Mouse (Mus musculus): Measurements from ENCODE around the gene Bsdc1. TPM values are rescaled to one million over a fixed set of nuclear protein-coding genes. Genes with fewer than 3 reads are reported as not detected.
"Not testable (repeated sequence)": the region's sequence is repeated elsewhere in the genome, so short reads cannot be mapped to it uniquely, and the experiment has no call there.

Bsdc1 gene
- polyA plus RNA-seq, 1 experiment, result not detected

DNA sequence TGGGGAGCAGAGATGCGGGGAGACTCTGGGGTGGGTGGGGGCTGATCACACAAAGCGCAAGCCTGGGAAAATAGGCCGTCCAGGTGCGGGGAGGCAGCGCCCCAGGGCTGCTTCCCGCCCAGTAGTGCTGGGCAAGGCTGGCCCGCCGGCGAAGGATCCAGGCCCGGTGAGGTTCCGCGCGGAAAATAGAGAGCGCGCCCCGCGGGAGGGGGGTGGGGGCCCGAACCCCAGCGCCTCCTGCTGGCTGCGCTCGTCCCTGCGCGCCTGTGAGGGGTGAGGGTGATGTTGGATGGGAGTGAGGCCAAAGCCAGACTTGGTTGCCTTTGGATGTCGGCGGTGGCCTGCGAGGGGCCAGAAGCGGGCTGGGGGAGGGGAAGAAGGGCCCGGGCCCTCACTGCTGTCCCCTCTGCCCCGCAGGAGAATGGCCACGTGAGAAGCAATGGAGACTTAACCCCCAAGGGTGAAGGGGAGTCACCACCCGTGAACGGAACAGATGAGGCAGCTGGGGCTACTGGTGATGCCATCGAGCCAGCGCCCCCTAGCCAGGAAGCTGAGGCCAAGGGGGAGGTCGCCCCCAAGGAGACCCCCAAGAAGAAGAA, 53.0 kb downstream of the Bsdc1 start:
- WGBS, result under 1% methylated on average over 35 of the region's 35 CpGs
- H3K27ac ChIP-seq (ENCODE audit: insufficient read depth, low read depth, low read length), result peak overlapping the region; percentile 27; the same call in 1 of the 2 replicates
- TF ChIP-seq POLR2A (IDR thresholded peaks at IDR 0.05; ENCODE audit: insufficient read depth, low read depth, low read length) (no peak), CTCF (IDR thresholded peaks at IDR 0.05; ENCODE audit: insufficient read depth, low read depth, low read length) (peak; percentile 89)
- peaks cover 14% of the 10 kb centered on the region for H3K4me1 ChIP-seq (ENCODE audit: control insufficient read depth, insufficient read depth, low read length)
- H3K4me3 ChIP-seq (ENCODE audit: insufficient read depth, low read depth, low read length), result peak overlapping the region; percentile 89

DNA sequence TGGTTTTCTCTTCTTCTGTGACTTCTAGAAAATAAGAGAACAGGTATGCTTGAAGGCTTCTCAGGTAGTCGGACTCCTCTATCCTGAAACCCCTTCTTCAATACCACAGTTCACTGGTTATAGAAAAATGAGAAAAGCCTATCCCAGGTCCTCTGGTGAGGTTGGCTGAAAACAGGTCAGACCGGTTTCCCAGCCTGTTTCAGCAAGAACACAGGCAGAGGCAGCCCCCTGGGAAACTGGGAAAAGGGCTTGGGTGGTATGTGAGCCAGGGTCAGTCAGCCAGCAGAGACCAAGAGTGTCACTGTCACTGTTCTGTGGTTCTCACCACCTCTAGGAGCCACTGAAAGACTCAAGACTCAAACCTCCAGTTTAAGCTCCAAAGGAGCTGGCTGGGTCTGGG, 55.5 kb downstream of the Bsdc1 start:
- TF ChIP-seq POLR2A (IDR thresholded peaks at IDR 0.05; ENCODE audit: insufficient read depth, low read depth, low read length) (no peak), CTCF (IDR thresholded peaks at IDR 0.05; ENCODE audit: insufficient read depth, low read depth, low read length) (no peak)
- Histone ChIP-seq H3K4me3 (ENCODE audit: insufficient read depth, low read depth, low read length) (no peak overlapping the region), H3K27ac (ENCODE audit: insufficient read depth, low read depth, low read length) (no peak overlapping the region), H3K4me1 (ENCODE audit: control insufficient read depth, insufficient read depth, low read length) (peaks cover 14% of the 10 kb centered on the region)
- WGBS, result 54% methylated on average over 2 of the region's 2 CpGs

DNA sequence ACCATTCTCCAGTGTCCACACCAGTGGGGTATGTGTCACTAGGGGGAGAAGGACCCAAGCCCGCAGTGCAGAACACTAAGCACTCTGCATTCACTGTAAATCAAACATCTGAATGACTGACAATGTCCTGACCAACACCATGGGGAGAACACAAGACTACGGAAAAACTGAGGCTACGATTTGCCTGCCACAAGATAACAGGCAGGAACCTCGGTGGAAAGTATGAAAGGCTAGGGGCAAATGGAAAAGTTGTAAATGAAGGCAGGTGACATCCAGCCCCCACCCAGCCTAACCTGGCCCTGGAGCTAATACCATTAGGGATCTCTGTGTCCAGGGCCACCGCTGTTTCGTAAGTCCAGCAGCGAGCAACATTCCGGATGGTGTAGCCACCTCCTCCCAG, 57.1 kb downstream of the Bsdc1 start:
- Histone ChIP-seq H3K4me3 (ENCODE audit: insufficient read depth, low read depth, low read length) (no peak overlapping the region), H3K27ac (ENCODE audit: insufficient read depth, low read depth, low read length) (no peak overlapping the region), H3K4me1 (ENCODE audit: control insufficient read depth, insufficient read depth, low read length) (peaks cover 9% of the 10 kb centered on the region)
- TF ChIP-seq POLR2A (IDR thresholded peaks at IDR 0.05; ENCODE audit: insufficient read depth, low read depth, low read length) (no peak), CTCF (IDR thresholded peaks at IDR 0.05; ENCODE audit: insufficient read depth, low read depth, low read length) (no peak)
- 90% methylated on average over 8 of the region's 8 CpGs for WGBS

DNA sequence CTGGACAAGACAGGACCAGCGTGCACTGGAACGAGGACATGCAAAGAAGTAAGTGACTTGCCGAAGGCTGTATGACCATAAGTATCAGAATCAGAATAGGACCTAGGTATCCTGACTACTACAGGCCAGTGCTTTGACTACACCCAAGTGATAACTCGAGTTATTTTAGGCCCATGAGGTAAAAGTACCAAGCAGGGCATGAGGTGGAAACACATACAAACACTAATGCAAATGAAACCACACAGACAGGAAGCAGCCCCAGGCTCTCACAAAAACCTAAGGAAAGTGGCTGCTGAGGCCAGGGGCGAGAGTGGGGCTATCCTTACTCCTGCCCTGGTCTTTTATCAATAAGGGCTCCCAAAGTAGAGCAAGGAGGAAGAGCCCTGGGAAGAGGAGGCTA, 64.0 kb downstream of the Bsdc1 start:
- no peak for TF ChIP-seq CTCF (IDR thresholded peaks at IDR 0.05; ENCODE audit: insufficient read depth, low read depth, low read length)
- no peak for TF ChIP-seq POLR2A (IDR thresholded peaks at IDR 0.05; ENCODE audit: insufficient read depth, low read depth, low read length)
- H3K4me1 ChIP-seq (ENCODE audit: control insufficient read depth, insufficient read depth, low read length), result no peaks in the 10 kb centered on the region
- no peak overlapping the region for H3K27ac ChIP-seq (ENCODE audit: insufficient read depth, low read depth, low read length)
- no peak overlapping the region for H3K4me3 ChIP-seq (ENCODE audit: insufficient read depth, low read depth, low read length)
- WGBS, result 90% methylated on average over 5 of the region's 5 CpGs

DNA sequence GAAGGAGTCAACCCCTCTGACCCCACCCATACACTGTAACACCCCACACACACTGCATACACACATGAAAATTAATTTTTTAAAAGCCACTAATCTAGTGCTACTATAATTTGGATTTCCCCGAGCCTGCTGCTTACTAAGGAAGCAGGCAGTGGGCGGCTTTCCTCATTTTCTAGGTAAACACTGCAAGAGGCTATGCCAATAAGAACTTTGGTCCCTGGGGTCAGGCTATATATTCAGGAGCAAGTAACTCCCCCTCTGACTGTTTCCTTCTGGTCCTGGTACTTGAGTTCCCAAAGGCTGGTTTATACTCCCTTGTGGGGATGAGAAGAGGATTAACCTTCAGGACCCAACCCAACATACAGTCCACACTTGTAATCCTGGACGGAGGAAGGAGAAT, 64.5 kb downstream of the Bsdc1 start:
- Histone ChIP-seq H3K4me3 (ENCODE audit: insufficient read depth, low read depth, low read length) (no peak overlapping the region), H3K4me1 (ENCODE audit: control insufficient read depth, insufficient read depth, low read length) (no peaks in the 10 kb centered on the region), H3K27ac (ENCODE audit: insufficient read depth, low read depth, low read length) (no peak overlapping the region)
- TF ChIP-seq CTCF (IDR thresholded peaks at IDR 0.05; ENCODE audit: insufficient read depth, low read depth, low read length), result no peak
- no peak for TF ChIP-seq POLR2A (IDR thresholded peaks at IDR 0.05; ENCODE audit: insufficient read depth, low read depth, low read length)
- 69% methylated on average over 3 of the region's 3 CpGs for WGBS

DNA sequence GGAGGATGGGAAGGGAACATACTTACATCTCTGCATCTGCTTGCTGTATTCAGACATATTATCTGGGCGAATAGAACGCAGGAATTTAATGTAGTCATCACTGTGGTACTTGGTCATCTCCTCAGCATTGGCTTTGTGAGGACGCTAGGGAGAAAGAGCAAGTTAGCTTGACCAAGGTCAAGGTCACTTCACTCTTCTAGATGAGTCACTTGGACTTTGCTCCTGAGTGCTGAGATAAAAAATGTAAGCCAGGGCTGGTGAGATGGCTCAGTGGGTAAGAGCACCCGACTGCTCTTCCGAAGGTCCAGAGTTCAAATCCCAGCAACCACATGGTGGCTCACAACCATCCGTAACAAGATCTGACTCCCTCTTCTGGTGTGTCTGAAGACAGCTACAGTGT, 67.5 kb downstream of the Bsdc1 start:
- not testable (repeated sequence) for H3K4me1 ChIP-seq (ENCODE audit: control insufficient read depth, insufficient read depth, low read length); H3K27ac ChIP-seq (ENCODE audit: insufficient read depth, low read depth, low read length); H3K4me3 ChIP-seq (ENCODE audit: insufficient read depth, low read depth, low read length)
- 93% methylated on average over 6 of the region's 6 CpGs for WGBS

Other genes with a start within 250 kb of the Bsdc1 start
- not detected in 2 replicates for gene C77080, start 200.2 kb upstream of the Bsdc1 start, polyA plus RNA-seq (2012; ENCODE audit: insufficient read depth, insufficient read length, low replicate concordance, missing spikeins)
- not detected in 2 replicates for gene Sync, start 174.0 kb upstream of the Bsdc1 start, polyA plus RNA-seq (2012; ENCODE audit: insufficient read depth, insufficient read length, low replicate concordance, missing spikeins)
- gene Rbbp4, start 126.2 kb upstream of the Bsdc1 start, polyA plus RNA-seq (2012; ENCODE audit: insufficient read depth, insufficient read length, low replicate concordance, missing spikeins), result not detected in 2 replicates
- not detected in 2 replicates for gene Zbtb8os, start 125.9 kb upstream of the Bsdc1 start, polyA plus RNA-seq (2012; ENCODE audit: insufficient read depth, insufficient read length, low replicate concordance, missing spikeins)
- gene Zbtb8a, start 83.5 kb upstream of the Bsdc1 start, polyA plus RNA-seq (2012; ENCODE audit: insufficient read depth, insufficient read length, low replicate concordance, missing spikeins), result not detected in 2 replicates
- gene Zbtb8b, start 20.7 kb upstream of the Bsdc1 start, polyA plus RNA-seq (2012; ENCODE audit: insufficient read depth, insufficient read length, low replicate concordance, missing spikeins), result not detected in 2 replicates
- not detected in 2 replicates for gene Tssk3, start 29.4 kb downstream of the Bsdc1 start, polyA plus RNA-seq (2012; ENCODE audit: insufficient read depth, insufficient read length, low replicate concordance, missing spikeins)
- not detected in 2 replicates for gene Fam229a, start 29.6 kb downstream of the Bsdc1 start, polyA plus RNA-seq (2012; ENCODE audit: insufficient read depth, insufficient read length, low replicate concordance, missing spikeins)
- gene Marcksl1, start 52.0 kb downstream of the Bsdc1 start, polyA plus RNA-seq (2012; ENCODE audit: insufficient read depth, insufficient read length, low replicate concordance, missing spikeins), result 192 TPM in 1 of 2 replicates, not detected in the other
- not detected in 2 replicates for gene Hdac1, start 81.1 kb downstream of the Bsdc1 start, polyA plus RNA-seq (2012; ENCODE audit: insufficient read depth, insufficient read length, low replicate concordance, missing spikeins)
- gene Lck, start 112.1 kb downstream of the Bsdc1 start, polyA plus RNA-seq (2012; ENCODE audit: insufficient read depth, insufficient read length, low replicate concordance, missing spikeins), result 579 and 1,574 TPM in 2 replicates
- not detected in 2 replicates for gene Fam167b, start 117.0 kb downstream of the Bsdc1 start, polyA plus RNA-seq (2012; ENCODE audit: insufficient read depth, insufficient read length, low replicate concordance, missing spikeins)
- not detected in 2 replicates for gene Eif3i, start 139.1 kb downstream of the Bsdc1 start, polyA plus RNA-seq (2012; ENCODE audit: insufficient read depth, insufficient read length, low replicate concordance, missing spikeins)
- 500 TPM in 1 of 2 replicates, not detected in the other for gene Tmem234, start 139.1 kb downstream of the Bsdc1 start, polyA plus RNA-seq (2012; ENCODE audit: insufficient read depth, insufficient read length, low replicate concordance, missing spikeins)
- not detected in 2 replicates for gene Dcdc2b, start 152.7 kb downstream of the Bsdc1 start, polyA plus RNA-seq (2012; ENCODE audit: insufficient read depth, insufficient read length, low replicate concordance, missing spikeins)
- not detected in 2 replicates for gene Iqcc, start 157.5 kb downstream of the Bsdc1 start, polyA plus RNA-seq (2012; ENCODE audit: insufficient read depth, insufficient read length, low replicate concordance, missing spikeins)
- gene Ccdc28b, start 162.4 kb downstream of the Bsdc1 start, polyA plus RNA-seq (2012; ENCODE audit: insufficient read depth, insufficient read length, low replicate concordance, missing spikeins), result not detected in 2 replicates
- not detected in 2 replicates for gene Txlna, start 179.5 kb downstream of the Bsdc1 start, polyA plus RNA-seq (2012; ENCODE audit: insufficient read depth, insufficient read length, low replicate concordance, missing spikeins)
- gene Kpna6, start 211.2 kb downstream of the Bsdc1 start, polyA plus RNA-seq (2012; ENCODE audit: insufficient read depth, insufficient read length, low replicate concordance, missing spikeins), result not detected in 2 replicates
- not detected in 2 replicates for gene Tmem39b, start 235.3 kb downstream of the Bsdc1 start, polyA plus RNA-seq (2012; ENCODE audit: insufficient read depth, insufficient read length, low replicate concordance, missing spikeins)